Mouse (Mus musculus) thymus, adult 2 months (tissue): ENCODE data around the gene Lsp1. TPM values are rescaled to one million over a fixed set of nuclear protein-coding genes. Genes with fewer than 3 reads are reported as not detected.

Experiments
- DNase-seq: peaks from one replicate; pipeline ENCODE4 v3.0.0; 2021
- H3K27ac ChIP-seq: fragments of 200-500 bp; 2 replicates; pipeline ENCODE4 v1.5.1; 2012; ENCODE audit warnings: low read length, control low read depth; ENCODE audit not compliant: control insufficient read depth, insufficient read depth
- H3K27me3 ChIP-seq: fragments of 200-500 bp; 2 replicates; pipeline ENCODE4 v1.6.1; 2012; ENCODE audit warnings: mild to moderate bottlenecking, low read length, moderate library complexity, mixed read lengths; ENCODE audit not compliant: control insufficient read depth, insufficient read depth
- H3K36me3 ChIP-seq: fragments of 200-500 bp; 2 replicates; pipeline ENCODE4 v1.6.1; 2012; ENCODE audit warnings: mild to moderate bottlenecking, low read length, moderate library complexity; ENCODE audit not compliant: control insufficient read depth, insufficient read depth
- H3K4me1 ChIP-seq: fragments of 200-500 bp; replicated peaks from 2 replicates; pipeline ENCODE4 v1.6.1; 2012; ENCODE audit warnings: low read length; ENCODE audit not compliant: control insufficient read depth, insufficient read depth
- H3K4me3 ChIP-seq: fragments of 200-500 bp; 2 replicates; pipeline ENCODE4 v1.5.1; 2012; ENCODE audit warnings: mild to moderate bottlenecking, low read length, control low read depth, moderate library complexity; ENCODE audit not compliant: control insufficient read depth, insufficient read depth
- CTCF ChIP-seq: fragments of 200-500 bp; IDR thresholded peaks from 2 replicates; pipeline ENCODE4 v1.5.1; 2012; ENCODE audit warnings: mild to moderate bottlenecking, control low read depth, low read length, moderate library complexity, borderline replicate concordance; ENCODE audit not compliant: control insufficient read depth, poor library complexity, insufficient read depth; ENCODE audit errors: extremely low read depth
- POLR2A ChIP-seq: fragments of 200-500 bp; IDR thresholded peaks from 2 replicates; pipeline ENCODE4 v1.6.1; 2012; ENCODE audit warnings: mild to moderate bottlenecking, low read length, control low read depth, moderate library complexity; ENCODE audit not compliant: control insufficient read depth, poor library complexity, insufficient read depth; ENCODE audit errors: extremely low read depth
- WGBS: fragments of 180-500 bp; shearing (Covaris S2); methylation state at CpG from one replicate; pipeline ENCODE4 v1.1.7; 2018; 5-methylcytosine and 5-hydroxymethylcytosine counted together
- polyA plus RNA-seq: library from polyadenylated mRNA; depleted of rRNA; stranded (reverse); fragments of >200 nt; gene quantifications from 2 replicates; pipeline ENCODE4 v1.2.3, GENCODE M21; 2012

The Lsp1 gene
- polyA plus RNA-seq, 1 experiment, result 626 TPM

GRCm38 (mm10) chr7:142421826-142422225, 38.8 kb upstream of the Lsp1 start:
- Histone ChIP-seq H3K4me1 (peaks cover 20% of the 10 kb centered on the region), H3K4me3 (no peak overlapping the region), H3K36me3 (no peaks in the 10 kb centered on the region), H3K27ac (peak overlapping the region; percentile 51; the same call in 1 of the 2 replicates), H3K27me3 (no peaks in the 10 kb centered on the region)
- WGBS, result 75% methylated on average over 2 of the region's 2 CpGs
- no peak for DNase-seq
- TF ChIP-seq POLR2A, result no peak
- no peak for TF ChIP-seq CTCF

- peaks cover 20% of the 10 kb centered on the region for H3K4me1 ChIP-seq
- H3K27ac ChIP-seq, result no peak overlapping the region
- no peak overlapping the region for H3K4me3 ChIP-seq
- no peaks in the 10 kb centered on the region for H3K36me3 ChIP-seq
- no peaks in the 10 kb centered on the region for H3K27me3 ChIP-seq
- no peak for TF ChIP-seq CTCF
- no peak for TF ChIP-seq POLR2A
- 88% methylated on average over 11 of the region's 11 CpGs for WGBS
- no peak for DNase-seq
Observed at GRCm38 (mm10) chr7:142425641-142426213, 34.9 kb upstream of the Lsp1 start.

GRCm38 (mm10) chr7:142428213-142428612, 32.4 kb upstream of the Lsp1 start:
- H3K4me1 ChIP-seq, result peaks cover 1% of the 10 kb centered on the region
- no peaks in the 10 kb centered on the region for H3K36me3 ChIP-seq
- DNase-seq, result peak; percentile 57
- no peak overlapping the region for H3K4me3 ChIP-seq
- 52% methylated on average over 7 of the region's 7 CpGs for WGBS
- no peak overlapping the region for H3K27ac ChIP-seq
- TF ChIP-seq POLR2A, result no peak
- TF ChIP-seq CTCF, result peak; percentile 45; the same call in 1 of the 2 replicates
- H3K27me3 ChIP-seq, result no peaks in the 10 kb centered on the region

GRCm38 (mm10) chr7:142430160-142430678, 30.4 kb upstream of the Lsp1 start:
- Histone ChIP-seq H3K4me1 (peaks cover 15% of the 10 kb centered on the region), H3K4me3 (no peak overlapping the region), H3K27me3 (no peaks in the 10 kb centered on the region), H3K27ac (no peak overlapping the region), H3K36me3 (no peaks in the 10 kb centered on the region)
- 30% methylated on average over 12 of the region's 12 CpGs for WGBS
- DNase-seq, result no peak
- TF ChIP-seq CTCF (no peak), POLR2A (no peak)

- no peaks in the 10 kb centered on the region for H3K27me3 ChIP-seq
- H3K27ac ChIP-seq, result no peak overlapping the region
- no peak for DNase-seq
- no peak overlapping the region for H3K4me3 ChIP-seq
- H3K4me1 ChIP-seq, result peaks cover 15% of the 10 kb centered on the region
- WGBS, result 96% methylated on average over 14 of the region's 14 CpGs
- TF ChIP-seq CTCF (no peak), POLR2A (no peak)
- no peaks in the 10 kb centered on the region for H3K36me3 ChIP-seq
Observed at GRCm38 (mm10) chr7:142431106-142431505, 29.5 kb upstream of the Lsp1 start.

GRCm38 (mm10) chr7:142433623-142434022, 27.0 kb upstream of the Lsp1 start:
- no peak overlapping the region for H3K27ac ChIP-seq
- TF ChIP-seq POLR2A, result no peak
- TF ChIP-seq CTCF, result no peak
- no peak overlapping the region for H3K4me3 ChIP-seq
- WGBS, result 13% methylated on average over 19 of the region's 19 CpGs
- H3K27me3 ChIP-seq, result no peaks in the 10 kb centered on the region
- H3K4me1 ChIP-seq, result peaks cover 17% of the 10 kb centered on the region
- H3K36me3 ChIP-seq, result no peaks in the 10 kb centered on the region
- DNase-seq, result no peak
